Mouse (Mus musculus) embryonic fibroblast, embryonic 13.5 days (primary cell): ENCODE data around the gene Homer3.

Experiments used
- CTCF ChIP-seq: IDR thresholded peaks from 2 replicates; pipeline ENCODE4 v1.5.1; 2011; ENCODE audit warnings: mild to moderate bottlenecking, control low read depth, low read length, moderate library complexity, borderline replicate concordance; ENCODE audit not compliant: insufficient read depth
- POLR2A ChIP-seq: IDR thresholded peaks from 2 replicates; pipeline ENCODE4 v1.6.1; 2011; ENCODE audit warnings: low read depth, mild to moderate bottlenecking, control low read depth, low read length, moderate library complexity

DNA sequence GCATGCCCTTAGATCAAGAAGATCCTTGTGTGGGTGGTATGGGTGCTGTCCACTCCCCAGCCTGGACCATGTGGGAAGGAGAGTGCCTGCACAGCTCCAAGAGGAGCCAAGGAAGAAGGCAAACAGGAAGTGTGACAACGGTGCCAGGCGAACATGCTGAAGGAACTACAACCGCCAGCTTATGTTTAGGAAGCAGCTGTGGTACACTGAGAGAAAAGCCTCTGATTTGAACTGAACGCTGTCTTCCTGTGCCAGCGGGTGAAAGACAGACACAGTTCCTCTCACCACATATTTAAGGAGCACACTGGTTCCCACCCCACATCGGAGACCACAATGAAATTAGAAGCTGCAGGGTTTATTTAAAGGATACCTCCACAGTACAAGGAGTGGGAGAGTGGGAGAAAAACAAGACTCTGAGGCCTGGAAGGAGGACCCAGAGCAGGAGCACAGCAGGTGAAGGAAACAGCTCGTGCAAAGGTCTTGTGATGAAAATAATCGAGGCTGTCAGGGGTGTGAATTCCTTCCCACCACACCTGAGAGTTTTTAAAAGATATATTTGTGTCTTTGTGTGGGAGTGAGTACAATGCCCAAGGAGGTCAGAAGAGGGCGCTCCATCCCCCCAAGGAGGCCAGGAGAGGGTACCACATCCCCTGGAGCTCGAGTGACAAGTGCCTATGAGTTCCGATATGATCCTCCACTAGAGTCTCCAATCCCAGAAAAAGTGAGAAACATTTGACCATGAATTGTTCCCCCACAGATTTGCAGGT, 13.6 kb upstream of the Homer3 start:
- no peak for TF ChIP-seq CTCF
- TF ChIP-seq POLR2A = no peak
